Mouse (Mus musculus) liver, postnatal 0 days (tissue): ENCODE data around the gene Tdrd1.

Experiments
- CTCF ChIP-seq: sonication (generic); IDR thresholded peaks from 2 replicates; pipeline ENCODE4 v1.5.1; 2016; ENCODE audit warnings: antibody characterized with exemption, low read depth
- EP300 ChIP-seq: IDR thresholded peaks from 2 replicates; pipeline ENCODE4 v1.6.1; 2016; ENCODE audit warnings: antibody characterized with exemption, low read depth, mild to moderate bottlenecking

GRCm38 (mm10) chr19:56800930-56801655 lies 24.9 kb upstream of the Tdrd1 start:
- TF ChIP-seq CTCF (no peak), EP300 (no peak)
